Mouse (Mus musculus) heart, postnatal 10 days (tissue): ENCODE measurements around the gene Fxyd3. TPM values are rescaled to one million over a fixed set of nuclear protein-coding genes. Genes with fewer than 3 reads are reported as not detected.

Experiments used
- DNase-seq, 2 experiments: peaks; one replicate each; pipeline ENCODE4 v3.0.0; 2021
- intact Hi-C: fragments of 180-260 bp; cut with DNase I; formaldehyde crosslinking; loops from one replicate; pipeline ENCODE4 v1.15.1; 2025
- total RNA-seq, 2 experiments: library from RNA; stranded (reverse); gene quantifications; 2 replicates each; pipeline ENCODE4 v1.2.3; 2021

Fxyd3 gene
- total RNA-seq, 2 experiments from 2014 or later, result 2.8 to 5.1 TPM

DNA sequence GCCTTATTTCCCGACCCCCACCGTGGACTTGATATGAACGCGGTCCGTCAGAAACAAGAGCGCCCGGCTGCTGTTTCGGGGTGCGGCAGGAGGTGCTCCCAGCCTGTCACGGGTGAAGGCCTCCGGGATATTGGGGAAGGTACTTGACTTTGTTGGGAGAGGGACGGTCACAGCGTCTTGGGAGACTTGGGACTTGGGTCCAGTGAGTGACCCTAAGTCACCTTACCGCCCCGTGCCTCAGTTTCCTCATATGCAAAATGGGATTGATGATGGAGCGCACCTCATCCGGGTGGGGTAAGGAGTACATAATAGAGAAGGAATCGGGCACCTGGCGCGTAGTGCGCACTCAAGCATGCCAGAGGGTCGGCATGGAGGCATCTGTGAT is 24.3 kb downstream of the Fxyd3 start:
- no peak for DNase-seq
- intact Hi-C loops, result no loop called here

DNA sequence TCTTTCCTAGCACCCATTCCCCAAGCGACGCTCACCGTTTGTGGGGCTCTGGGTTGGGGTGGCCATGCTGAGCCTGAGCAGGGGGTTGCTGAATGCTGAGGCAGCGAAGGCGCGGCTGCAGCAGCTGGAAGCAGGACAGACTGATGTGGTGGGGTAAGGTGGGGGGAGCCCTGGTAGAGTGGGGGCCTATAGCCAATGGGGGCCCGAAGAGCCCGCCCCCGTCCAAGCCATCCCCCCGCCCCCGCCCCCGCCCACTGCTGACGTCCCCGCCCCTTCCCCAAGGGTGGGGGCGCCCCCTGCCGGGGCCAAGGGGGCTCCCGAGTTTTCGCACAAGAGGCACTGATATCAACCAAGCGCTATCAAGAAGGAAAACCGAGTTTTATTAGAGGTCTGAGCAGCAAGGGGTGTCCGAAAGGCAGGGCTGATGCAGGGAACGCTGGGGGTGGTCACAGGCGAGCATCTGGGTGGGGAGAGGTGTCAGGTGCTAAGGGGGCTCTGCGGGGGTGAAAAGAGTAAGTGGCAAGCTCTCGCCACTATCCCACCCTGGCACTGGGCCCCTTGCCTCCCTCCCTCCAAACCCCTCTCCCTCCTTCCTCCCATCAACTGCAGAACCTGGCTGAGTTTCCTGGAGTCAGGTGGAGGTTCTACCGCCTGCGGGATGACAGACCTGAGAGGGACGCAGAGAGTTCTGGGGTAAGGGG is 25.0 kb downstream of the Fxyd3 start, which contains the start of gene Fxyd7:
TSS of gene Fxyd7 (minus strand) at position 147 of the 701 bp plus-strand sequence.
- intact Hi-C loops, result no loop called here
- no peak for DNase-seq

DNA sequence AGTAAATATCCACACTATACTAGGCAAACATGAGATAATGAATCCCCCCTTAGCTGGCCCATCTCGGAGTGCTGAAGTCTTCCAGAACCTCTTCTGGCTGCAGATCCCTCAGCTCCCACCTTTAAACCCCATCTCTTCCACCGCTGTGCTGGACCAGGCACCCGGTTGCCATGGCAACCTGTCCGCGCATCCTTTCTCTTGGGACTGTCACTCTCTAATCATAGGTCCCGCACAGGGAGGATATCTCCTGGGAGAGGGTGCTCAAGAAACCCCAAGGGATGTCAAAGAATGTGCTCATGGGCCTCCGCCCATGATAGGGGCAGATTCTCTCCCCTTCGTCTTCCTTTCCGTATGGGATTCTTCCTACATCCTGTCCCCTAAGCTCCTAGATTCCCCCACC is 25.6 kb downstream of the Fxyd3 start:
- DNase-seq, result no peak
- intact Hi-C loops, result no loop called here

DNA sequence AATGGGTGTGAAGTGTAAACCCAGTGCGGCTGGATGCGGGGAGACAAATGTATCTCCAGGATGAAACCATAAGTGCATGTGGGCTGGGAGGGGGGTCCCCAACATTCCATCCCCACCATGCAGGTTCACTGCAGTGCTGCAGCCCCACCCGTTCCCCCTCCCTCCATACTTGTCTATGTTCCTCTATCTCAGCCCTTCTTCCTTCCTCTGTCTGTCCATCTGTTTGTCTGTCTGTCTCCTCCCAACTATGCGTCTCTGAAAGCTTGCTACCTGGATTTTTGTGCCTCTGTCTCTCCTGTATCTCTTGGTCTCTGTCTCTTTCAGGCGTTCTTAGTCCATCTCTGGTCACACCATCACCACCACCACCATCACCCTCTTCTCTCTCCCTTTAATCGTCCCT is 26.0 kb downstream of the Fxyd3 start:
- no peak for DNase-seq
- intact Hi-C loops, result no loop called here

DNA sequence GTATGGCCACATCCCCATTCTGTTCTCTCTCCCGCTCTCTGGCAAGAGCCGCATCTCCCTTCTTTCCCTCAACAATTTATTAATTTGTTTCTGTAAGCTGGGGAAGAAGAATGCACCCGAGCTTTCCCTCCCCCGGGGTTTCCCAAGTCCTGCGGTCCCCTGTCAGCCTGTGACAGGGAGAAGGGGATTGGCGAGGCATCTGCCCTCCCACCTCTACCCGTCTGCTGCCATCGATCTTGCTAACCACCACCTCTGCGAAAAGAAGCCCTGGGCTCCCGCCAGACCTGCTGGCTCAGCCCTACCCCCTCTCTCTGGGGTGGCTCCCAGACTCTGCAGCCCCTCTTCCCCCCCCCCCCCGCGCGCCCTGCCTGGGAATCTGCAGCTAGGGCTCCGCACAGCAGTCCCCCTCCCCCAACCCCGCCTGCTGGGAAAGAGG is 26.6 kb downstream of the Fxyd3 start:
- intact Hi-C loops, result no loop called here
- DNase-seq, result no peak

DNA sequence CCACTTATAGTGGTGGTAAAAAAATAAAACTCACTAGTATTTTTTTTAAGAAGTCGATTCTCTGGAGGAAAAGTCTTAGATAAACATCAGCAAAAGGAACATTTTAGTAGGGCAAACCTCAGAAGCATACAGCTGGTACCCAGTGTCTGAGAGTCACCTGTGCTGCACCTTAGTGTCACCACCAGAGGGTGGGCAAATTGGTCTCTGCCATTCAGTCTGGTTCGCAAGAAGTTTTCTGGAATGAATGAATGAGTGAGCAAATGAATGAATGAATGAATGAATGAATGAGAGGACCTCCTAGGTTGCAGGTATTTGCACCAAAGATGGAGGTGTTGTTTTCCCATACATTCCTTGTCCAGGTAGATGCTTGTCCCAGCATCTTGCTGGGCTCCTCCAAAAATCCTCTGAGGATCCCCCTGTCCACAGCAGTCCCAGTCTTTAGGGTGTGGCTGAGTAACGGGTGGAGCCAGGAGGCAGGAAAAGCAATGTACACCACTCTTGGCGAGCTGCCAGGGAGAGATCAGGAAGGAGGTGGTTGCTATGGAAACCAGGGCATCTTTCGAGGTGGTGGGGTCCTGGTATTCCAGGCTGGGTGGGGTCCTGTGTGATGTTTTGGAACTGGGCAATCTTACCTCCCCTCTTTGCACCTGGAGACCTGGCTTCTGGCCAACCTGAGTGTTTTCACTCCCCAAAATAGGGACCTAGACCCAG is 27.2 kb downstream of the Fxyd3 start:
- peak in 1 of 2 experiments; percentile 47 for DNase-seq
- intact Hi-C loops, result no loop called here

DNA sequence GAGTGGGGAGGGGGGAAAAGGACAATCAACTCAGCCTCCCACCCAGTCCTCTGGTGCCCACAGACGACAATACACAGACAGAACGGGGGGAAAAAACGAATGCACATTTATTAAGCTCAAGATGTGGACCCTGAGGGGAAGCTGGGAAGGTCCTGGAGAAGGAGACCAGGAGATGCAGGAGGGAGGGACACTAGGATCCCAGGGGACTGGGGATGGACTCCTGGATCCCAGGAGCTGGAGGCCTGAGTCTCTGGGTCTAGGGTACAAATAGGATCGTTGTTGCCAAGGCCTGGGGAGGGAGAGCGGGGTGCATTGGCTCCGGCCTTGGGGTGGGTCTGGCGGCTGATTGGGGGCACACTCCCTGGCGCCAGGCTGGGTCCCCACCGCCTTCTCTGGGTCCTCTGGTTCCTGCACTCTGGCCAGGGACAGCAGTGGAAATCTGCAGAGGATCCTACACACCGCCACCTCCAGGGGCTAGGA is 34.0 kb downstream of the Fxyd3 start, which contains the start of gene Fxyd5:
TSS of gene Fxyd5 (minus strand) at position 51 of the 480 bp plus-strand sequence.
- DNase-seq, result no peak
- intact Hi-C loops, result loop anchor here (5.0 kb wide), 1 partner anchor 40 kb away; no protein-coding TSS in a partner anchor

DNA sequence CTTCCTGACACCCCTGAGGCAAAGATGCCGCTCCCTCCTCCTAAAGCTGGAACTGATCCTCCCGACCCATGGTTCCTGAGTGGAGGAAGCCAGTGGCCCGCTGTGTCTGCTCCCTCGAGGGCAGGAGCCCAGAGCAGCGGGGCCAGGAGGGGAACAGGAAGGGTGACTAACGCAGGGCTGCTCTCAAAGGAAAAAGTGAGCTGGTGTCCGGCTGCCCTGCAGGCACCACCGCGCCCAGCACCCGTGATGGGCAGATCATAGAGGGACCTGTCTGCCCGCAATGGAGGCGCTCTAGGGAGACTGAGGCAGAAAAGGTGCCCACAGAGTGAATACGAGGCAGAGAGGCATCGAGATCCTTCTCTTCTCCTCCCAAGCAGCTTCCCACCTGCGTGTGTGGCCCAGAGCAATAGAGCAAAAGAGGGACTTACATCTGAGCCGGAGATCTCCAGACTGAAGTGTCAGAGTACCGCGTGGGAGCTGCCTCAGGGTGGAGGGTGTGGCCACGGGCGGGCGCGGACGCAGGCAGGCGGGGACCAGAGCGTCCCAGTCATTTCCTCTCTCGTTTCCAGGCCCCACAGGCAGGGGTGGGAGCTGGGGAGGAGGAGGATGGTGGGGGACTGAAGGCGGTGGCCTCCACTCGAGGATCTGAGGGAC is 34.7 kb downstream of the Fxyd3 start:
- peak; percentile 73 to 74 for DNase-seq
- intact Hi-C loops, result loop anchor here (5.0 kb wide), 1 partner anchor 39 kb away; no protein-coding TSS in a partner anchor

DNA sequence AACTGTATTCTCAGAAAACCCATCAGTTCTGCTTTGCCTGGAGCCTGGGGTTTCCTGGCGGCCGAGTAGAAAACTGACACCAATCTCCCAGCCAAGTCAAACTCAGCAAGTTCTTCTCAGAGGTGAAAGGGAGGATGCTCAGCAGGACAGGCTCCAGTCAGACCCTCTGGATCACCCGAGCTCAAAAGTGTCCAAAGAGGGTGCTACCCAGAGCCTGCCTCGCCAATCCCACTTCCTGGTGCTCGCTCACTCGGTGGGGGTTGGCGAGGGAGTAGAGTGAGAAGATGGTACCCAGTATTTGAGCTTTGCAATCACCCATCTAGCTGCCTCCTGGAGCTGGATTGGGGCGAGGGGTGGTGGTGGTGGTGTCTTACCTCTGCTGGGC is 35.5 kb downstream of the Fxyd3 start:
- intact Hi-C loops, result loop anchor here (5.0 kb wide), 1 partner anchor 39 kb away; no protein-coding TSS in a partner anchor
- DNase-seq, result no peak

DNA sequence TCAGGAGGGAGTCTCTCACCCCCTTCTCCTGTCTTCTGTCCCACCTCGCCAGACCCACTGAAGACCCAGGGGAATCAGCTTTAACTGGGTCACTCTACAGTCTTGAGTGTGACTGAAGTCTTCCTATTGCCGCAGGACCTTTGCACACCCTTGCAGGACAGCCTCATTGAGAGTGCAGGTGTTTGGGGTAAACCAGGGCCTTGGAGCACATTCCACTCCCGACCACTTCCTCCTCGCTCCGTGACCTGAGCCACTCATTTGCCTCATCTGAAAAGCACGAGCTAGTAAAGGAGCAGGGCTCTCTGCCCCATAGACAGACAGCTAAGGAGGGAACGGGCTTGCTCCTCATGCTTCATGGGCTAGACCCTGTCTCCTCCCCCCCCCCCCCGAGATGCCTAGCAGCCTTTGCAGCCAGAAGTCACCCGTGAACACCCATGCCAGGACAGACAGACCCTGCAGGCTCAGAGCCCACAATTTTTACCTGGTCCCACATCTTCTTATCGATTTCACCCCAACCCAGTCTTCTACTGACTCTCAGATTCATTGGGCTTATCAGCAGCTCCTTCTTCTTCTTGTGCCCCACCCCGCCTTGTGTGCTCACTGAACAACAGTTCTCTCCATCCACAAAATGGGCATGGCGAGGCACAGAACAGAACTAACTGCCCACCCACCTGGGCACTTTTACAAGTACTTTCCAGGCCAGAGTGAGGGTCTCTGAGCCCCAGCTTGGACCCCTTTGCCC is 36.1 kb downstream of the Fxyd3 start:
- DNase-seq, result no peak
- intact Hi-C loops, result loop anchor here (5.0 kb wide), 1 partner anchor 38 kb away; no protein-coding TSS in a partner anchor

DNA sequence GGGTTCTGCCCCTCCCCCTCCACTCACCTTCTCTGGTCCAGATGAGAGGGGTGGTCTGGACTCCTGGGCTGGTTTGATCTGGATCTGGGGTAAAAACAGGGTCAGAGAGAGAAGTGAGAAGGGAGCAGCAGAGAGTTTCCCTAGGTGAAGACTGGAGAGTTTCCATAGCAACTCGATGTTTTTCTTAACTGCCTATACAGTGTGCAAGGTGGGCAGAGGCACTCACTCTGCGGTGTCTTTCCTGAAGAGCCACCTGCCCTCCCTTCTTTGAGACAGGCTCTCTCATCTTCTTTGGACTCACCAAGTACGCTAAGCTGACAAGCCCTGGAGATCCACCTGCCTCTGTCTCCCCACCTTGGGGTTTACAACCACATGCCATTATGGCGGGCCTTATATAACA is 37.5 kb downstream of the Fxyd3 start:
- no peak for DNase-seq
- intact Hi-C loops, result no loop called here

DNA sequence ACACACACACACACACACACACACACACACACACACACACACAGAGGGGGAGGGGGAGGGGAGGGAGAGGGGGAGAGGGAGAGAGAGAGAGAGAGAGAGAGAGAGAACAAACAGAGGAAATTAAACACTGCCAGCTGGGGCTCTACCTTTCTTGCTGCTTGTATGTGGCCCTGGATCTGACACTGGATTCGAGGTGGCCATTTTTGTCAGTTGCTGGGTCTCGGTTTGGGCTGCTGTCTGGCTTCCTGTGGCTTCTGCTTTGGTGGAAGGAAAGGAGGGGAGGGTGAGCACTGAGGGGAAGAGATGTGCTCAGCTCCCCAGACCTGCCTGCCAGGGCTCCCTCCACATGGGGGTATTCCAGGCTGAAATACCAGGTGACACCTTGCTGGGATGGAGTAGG is 38.8 kb downstream of the Fxyd3 start:
- intact Hi-C loops, result no loop called here
- DNase-seq, result no peak

DNA sequence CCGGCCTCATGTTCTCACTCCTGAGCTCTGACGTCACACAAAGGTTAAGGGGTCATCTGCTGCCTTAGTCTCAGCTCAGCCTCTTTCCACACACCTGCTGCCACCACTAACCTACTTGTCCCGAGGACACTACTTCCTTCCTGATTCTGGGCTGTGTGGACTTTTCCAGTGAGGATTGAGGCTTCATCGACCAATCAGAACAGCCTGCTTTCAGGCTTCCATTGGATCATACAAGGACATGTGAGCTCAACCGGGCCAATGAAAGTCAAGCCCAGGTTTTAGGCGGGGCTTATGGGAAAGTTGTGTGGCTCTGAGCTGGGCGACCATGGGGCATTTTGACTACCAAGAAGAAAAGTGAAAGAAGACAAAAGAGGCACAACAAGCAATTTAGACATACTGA is 39.6 kb downstream of the Fxyd3 start:
- intact Hi-C loops, result no loop called here
- no peak for DNase-seq

DNA sequence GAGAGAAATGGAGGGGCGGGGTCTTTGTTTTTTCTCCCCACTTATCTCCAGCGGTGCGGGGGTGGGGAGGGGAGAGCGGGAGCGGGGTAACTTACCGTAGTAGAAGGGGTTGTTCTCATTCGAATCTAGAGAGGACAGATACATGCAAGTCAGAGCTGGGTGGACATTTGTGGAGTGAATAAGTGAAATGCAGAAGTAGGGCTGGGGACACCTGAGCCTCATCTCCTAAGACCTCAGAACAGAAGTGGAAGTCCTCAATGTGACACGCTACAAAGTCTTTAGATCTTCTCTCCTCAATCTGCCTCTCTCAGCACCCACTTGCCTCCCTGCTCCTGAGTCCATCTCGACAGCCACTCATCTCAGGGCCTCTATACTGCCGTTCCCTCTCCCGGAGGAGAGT is 41.2 kb downstream of the Fxyd3 start:
- intact Hi-C loops, result no loop called here
- DNase-seq, result no peak

DNA sequence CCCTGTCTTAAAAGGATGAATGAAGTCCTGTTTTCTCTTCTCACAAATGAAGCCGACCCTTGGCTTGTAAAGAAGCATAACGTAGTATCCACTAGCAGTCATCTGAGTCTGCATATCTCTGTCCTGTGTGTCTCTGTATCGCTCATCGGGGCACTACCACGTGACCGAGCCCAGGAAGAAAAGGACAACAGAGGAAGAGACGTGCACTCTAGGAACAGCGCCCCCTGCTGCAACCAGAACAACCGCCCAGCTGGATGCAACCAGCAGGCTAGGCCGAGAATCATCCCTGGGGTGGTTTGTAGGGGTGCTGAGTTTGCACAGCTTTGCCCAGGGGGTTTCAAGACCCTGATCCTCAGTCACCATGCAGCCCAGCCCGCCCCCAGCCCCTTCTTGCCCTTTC is 41.7 kb downstream of the Fxyd3 start:
- no peak for DNase-seq
- intact Hi-C loops, result no loop called here

DNA sequence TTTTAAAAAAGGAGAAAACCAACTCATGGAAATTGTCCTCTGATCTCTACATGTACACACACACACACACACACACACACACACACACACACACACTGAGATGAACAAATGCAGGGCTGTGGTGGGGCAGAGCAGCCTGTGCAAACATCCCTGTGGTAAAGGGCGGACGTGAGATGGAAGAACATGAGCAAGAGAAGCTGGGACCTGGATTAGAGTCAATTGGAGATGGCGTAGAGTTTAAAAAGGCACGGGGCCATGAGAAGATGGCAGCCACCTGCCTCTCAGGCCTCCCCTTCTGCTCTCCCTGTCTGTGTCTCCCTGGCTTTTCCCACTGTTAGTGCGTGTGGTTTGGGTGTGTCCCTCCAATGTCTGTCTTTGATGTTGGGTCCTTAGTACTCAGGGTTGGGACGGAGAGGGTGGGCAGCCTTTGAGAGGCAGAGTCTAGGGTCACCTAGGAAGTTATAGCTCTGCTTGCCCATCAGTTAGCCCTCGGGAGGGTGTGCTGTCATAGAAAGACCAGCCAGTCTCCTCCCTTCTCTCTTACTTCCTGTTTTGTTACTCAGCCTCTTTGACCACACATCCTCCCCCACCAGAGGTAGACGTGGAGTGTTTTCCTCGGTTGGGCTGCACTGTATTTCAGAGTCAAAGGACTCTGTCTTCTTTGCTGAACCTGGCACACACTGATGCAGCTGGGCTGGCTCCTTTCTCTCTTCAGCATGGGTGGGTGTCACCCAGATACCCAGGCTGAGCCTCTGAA is 42.9 kb downstream of the Fxyd3 start:
- intact Hi-C loops, result no loop called here
- DNase-seq, result peak in 1 of 2 experiments; percentile 35

DNA sequence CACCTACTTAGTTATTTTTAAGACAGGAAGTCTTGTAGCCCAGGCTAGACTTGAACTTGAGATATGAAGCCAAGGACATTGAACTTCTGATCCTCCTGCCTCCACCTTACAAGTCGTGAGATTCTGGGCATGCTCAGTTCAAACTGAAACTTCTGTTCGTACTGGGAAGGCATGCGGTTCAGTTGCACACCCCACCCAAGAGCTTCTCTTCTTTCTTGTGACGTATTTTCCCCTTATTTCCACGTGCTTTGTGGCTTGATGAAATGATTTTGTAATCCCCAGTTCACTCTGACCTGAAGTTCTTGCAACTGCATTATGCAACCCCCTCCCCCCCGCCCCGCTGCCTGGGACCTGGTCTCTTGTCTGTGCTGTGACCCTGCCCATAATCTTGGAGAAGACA is 44.8 kb downstream of the Fxyd3 start:
- intact Hi-C loops, result no loop called here
- DNase-seq, result no peak

DNA sequence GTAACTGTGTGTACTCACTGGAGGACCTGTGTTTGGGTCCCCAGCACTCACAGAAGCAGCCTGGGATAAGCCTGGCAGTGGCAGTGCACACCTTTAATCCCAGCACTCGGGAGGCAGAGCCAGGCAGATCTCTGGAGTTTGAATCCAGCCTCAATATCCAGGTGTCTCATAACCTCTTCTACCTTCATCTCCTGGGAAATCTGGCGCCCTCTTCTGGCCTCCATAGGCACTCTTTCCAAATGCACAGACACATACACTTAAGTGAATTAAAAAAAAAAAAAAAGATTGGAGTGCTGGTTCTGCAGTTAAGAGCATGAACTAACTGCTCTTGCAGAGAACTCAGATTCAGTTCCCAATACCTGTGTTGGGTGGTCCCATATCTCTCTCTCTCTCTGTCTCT is 45.8 kb downstream of the Fxyd3 start:
- intact Hi-C loops, result no loop called here
- DNase-seq, result no peak

DNA sequence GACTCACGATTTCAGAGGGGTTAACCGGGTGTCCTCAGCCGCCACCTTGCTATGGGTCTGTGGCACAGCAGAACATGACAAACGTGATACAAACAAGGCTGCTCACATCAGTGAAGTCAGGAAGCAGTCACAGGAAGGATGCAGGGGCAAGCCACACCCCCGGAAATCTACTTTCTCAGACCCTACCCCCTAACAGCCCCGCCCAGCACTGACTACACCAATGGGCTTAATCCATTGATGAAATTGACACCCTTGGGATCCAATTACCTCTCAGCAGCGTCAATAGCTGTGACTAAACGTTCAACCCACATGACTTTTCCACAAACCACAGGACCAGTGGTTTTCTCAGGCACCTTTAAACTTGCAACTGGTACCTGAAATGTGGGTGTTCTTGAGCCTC is 47.9 kb downstream of the Fxyd3 start:
- intact Hi-C loops, result no loop called here
- DNase-seq, result no peak
